Mouse (Mus musculus): ENCODE data around the gene Diaph3. TPM values are rescaled to one million over a fixed set of nuclear protein-coding genes. Genes with fewer than 3 reads are reported as not detected.

The Diaph3 gene
- polyA plus RNA-seq, 1 experiment from 2014 or later = 3.0 TPM

GRCm38 (mm10) chr14:86678179-86678780 is 462.8 kb downstream of the Diaph3 start:
- Histone ChIP-seq H3K4me1 (peaks cover 4% of the 10 kb centered on the region; the same call in 1 of the 2 replicates), H3K27ac (replicated peaks) (no peak overlapping the region), H3K27me3 (replicated peaks) (no peaks in the 10 kb centered on the region), H3K9me3 (replicated peaks) (no peaks in the 10 kb centered on the region), H3K36me3 (no peaks in the 10 kb centered on the region), H3K4me3 (replicated peaks) (no peak overlapping the region), H3K4me2 (no peak overlapping the region), H3K9ac (replicated peaks) (no peak overlapping the region)
- 56% methylated on average over 5 of the region's 5 CpGs for WGBS
- ATAC-seq (ENCODE audit: low FRiP score) = no peak

GRCm38 (mm10) chr14:86677015-86677414 is 464.0 kb downstream of the Diaph3 start:
- H3K4me2 ChIP-seq = no peak overlapping the region
- no peaks in the 10 kb centered on the region for H3K27me3 ChIP-seq (replicated peaks)
- no peaks in the 10 kb centered on the region for H3K9me3 ChIP-seq (replicated peaks)
- no peak overlapping the region for H3K4me3 ChIP-seq (replicated peaks)
- H3K27ac ChIP-seq (replicated peaks) = no peak overlapping the region
- H3K4me1 ChIP-seq = peaks cover 4% of the 10 kb centered on the region; the same call in 1 of the 2 replicates
- 21% methylated on average over 6 of the region's 6 CpGs for WGBS
- ATAC-seq (ENCODE audit: low FRiP score) = no peak
- H3K9ac ChIP-seq (replicated peaks) = no peak overlapping the region
- no peaks in the 10 kb centered on the region for H3K36me3 ChIP-seq

- H3K36me3 ChIP-seq = no peaks in the 10 kb centered on the region
- WGBS = 78% methylated on average over 8 of the region's 8 CpGs
- no peak for ATAC-seq (ENCODE audit: low FRiP score)
- H3K4me3 ChIP-seq (replicated peaks) = no peak overlapping the region
- H3K27ac ChIP-seq (replicated peaks) = no peak overlapping the region
- H3K4me1 ChIP-seq = peaks cover 4% of the 10 kb centered on the region; the same call in 1 of the 2 replicates
- H3K4me2 ChIP-seq = no peak overlapping the region
- no peaks in the 10 kb centered on the region for H3K27me3 ChIP-seq (replicated peaks)
- no peak overlapping the region for H3K9ac ChIP-seq (replicated peaks)
- H3K9me3 ChIP-seq (replicated peaks) = no peaks in the 10 kb centered on the region
Observed at GRCm38 (mm10) chr14:86675314-86675713, 465.7 kb downstream of the Diaph3 start.

GRCm38 (mm10) chr14:86662846-86663245 is 478.2 kb downstream of the Diaph3 start:
- no peaks in the 10 kb centered on the region for H3K9me3 ChIP-seq (replicated peaks)
- 93% methylated on average over 4 of the region's 4 CpGs for WGBS
- no peak overlapping the region for H3K4me2 ChIP-seq
- no peaks in the 10 kb centered on the region for H3K27me3 ChIP-seq (replicated peaks)
- no peaks in the 10 kb centered on the region for H3K4me1 ChIP-seq
- H3K27ac ChIP-seq (replicated peaks) = no peak overlapping the region
- H3K36me3 ChIP-seq = no peaks in the 10 kb centered on the region
- no peak overlapping the region for H3K4me3 ChIP-seq (replicated peaks)
- no peak overlapping the region for H3K9ac ChIP-seq (replicated peaks)
- ATAC-seq (ENCODE audit: low FRiP score) = no peak

- no peak overlapping the region for H3K4me3 ChIP-seq (replicated peaks)
- no peak for ATAC-seq (ENCODE audit: low FRiP score)
- no peak overlapping the region for H3K4me2 ChIP-seq
- H3K36me3 ChIP-seq = no peaks in the 10 kb centered on the region
- WGBS = 90% methylated on average over 3 of the region's 3 CpGs
- H3K27ac ChIP-seq (replicated peaks) = no peak overlapping the region
- no peaks in the 10 kb centered on the region for H3K4me1 ChIP-seq
- no peaks in the 10 kb centered on the region for H3K9me3 ChIP-seq (replicated peaks)
- no peak overlapping the region for H3K9ac ChIP-seq (replicated peaks)
- H3K27me3 ChIP-seq (replicated peaks) = no peaks in the 10 kb centered on the region
Observed at GRCm38 (mm10) chr14:86660556-86660955, 480.5 kb downstream of the Diaph3 start.

GRCm38 (mm10) chr14:86656262-86656661 is 484.8 kb downstream of the Diaph3 start:
- Histone ChIP-seq H3K4me2 (no peak overlapping the region), H3K9ac (replicated peaks) (no peak overlapping the region), H3K4me1 (no peaks in the 10 kb centered on the region), H3K36me3 (no peaks in the 10 kb centered on the region), H3K27ac (replicated peaks) (no peak overlapping the region), H3K9me3 (replicated peaks) (no peaks in the 10 kb centered on the region), H3K27me3 (replicated peaks) (no peaks in the 10 kb centered on the region), H3K4me3 (replicated peaks) (no peak overlapping the region)
- ATAC-seq (ENCODE audit: low FRiP score) = no peak
- WGBS = 75% methylated on average over 5 of the region's 5 CpGs

- Histone ChIP-seq H3K9ac (replicated peaks) (no peak overlapping the region), H3K4me2 (no peak overlapping the region), H3K4me1 (no peaks in the 10 kb centered on the region), H3K36me3 (no peaks in the 10 kb centered on the region), H3K27ac (replicated peaks) (no peak overlapping the region), H3K4me3 (replicated peaks) (no peak overlapping the region), H3K9me3 (replicated peaks) (no peaks in the 10 kb centered on the region), H3K27me3 (replicated peaks) (no peaks in the 10 kb centered on the region)
- ATAC-seq (ENCODE audit: low FRiP score) = no peak
- 93% methylated on average over 7 of the region's 7 CpGs for WGBS
Observed at GRCm38 (mm10) chr14:86646499-86647120, 494.4 kb downstream of the Diaph3 start.

GRCm38 (mm10) chr14:86642831-86643241 is 498.2 kb downstream of the Diaph3 start:
- Histone ChIP-seq H3K9ac (replicated peaks) (no peak overlapping the region), H3K4me1 (no peaks in the 10 kb centered on the region), H3K27me3 (replicated peaks) (no peaks in the 10 kb centered on the region), H3K36me3 (no peaks in the 10 kb centered on the region), H3K9me3 (replicated peaks) (no peaks in the 10 kb centered on the region), H3K27ac (replicated peaks) (no peak overlapping the region), H3K4me2 (no peak overlapping the region), H3K4me3 (replicated peaks) (no peak overlapping the region)
- 29% methylated on average over 7 of the region's 7 CpGs for WGBS
- ATAC-seq (ENCODE audit: low FRiP score) = no peak; the same call in 1 of the 2 replicates

- Histone ChIP-seq H3K9me3 (replicated peaks) (no peaks in the 10 kb centered on the region), H3K4me2 (no peak overlapping the region), H3K9ac (replicated peaks) (no peak overlapping the region), H3K27me3 (replicated peaks) (no peaks in the 10 kb centered on the region), H3K36me3 (no peaks in the 10 kb centered on the region), H3K4me1 (no peaks in the 10 kb centered on the region), H3K4me3 (replicated peaks) (no peak overlapping the region), H3K27ac (replicated peaks) (no peak overlapping the region)
- 93% methylated on average over 3 of the region's 3 CpGs for WGBS
- ATAC-seq (ENCODE audit: low FRiP score) = no peak
Observed at GRCm38 (mm10) chr14:86641839-86642238, 499.2 kb downstream of the Diaph3 start.

GRCm38 (mm10) chr14:86640086-86640485 is 500.9 kb downstream of the Diaph3 start:
- no peaks in the 10 kb centered on the region for H3K36me3 ChIP-seq
- H3K9me3 ChIP-seq (replicated peaks) = no peaks in the 10 kb centered on the region
- no peak overlapping the region for H3K27ac ChIP-seq (replicated peaks)
- no peaks in the 10 kb centered on the region for H3K27me3 ChIP-seq (replicated peaks)
- H3K9ac ChIP-seq (replicated peaks) = no peak overlapping the region
- no peaks in the 10 kb centered on the region for H3K4me1 ChIP-seq
- H3K4me3 ChIP-seq (replicated peaks) = no peak overlapping the region
- 71% methylated on average over 5 of the region's 5 CpGs for WGBS
- no peak overlapping the region for H3K4me2 ChIP-seq
- ATAC-seq (ENCODE audit: low FRiP score) = no peak

GRCm38 (mm10) chr14:86635594-86636140 is 505.4 kb downstream of the Diaph3 start:
- Histone ChIP-seq H3K27me3 (replicated peaks) (no peaks in the 10 kb centered on the region), H3K4me1 (no peaks in the 10 kb centered on the region), H3K4me3 (replicated peaks) (no peak overlapping the region), H3K9ac (replicated peaks) (no peak overlapping the region), H3K36me3 (no peaks in the 10 kb centered on the region), H3K4me2 (no peak overlapping the region), H3K9me3 (replicated peaks) (no peaks in the 10 kb centered on the region), H3K27ac (replicated peaks) (no peak overlapping the region)
- 30% methylated on average over 6 of the region's 6 CpGs for WGBS
- no peak for ATAC-seq (ENCODE audit: low FRiP score)

- Histone ChIP-seq H3K4me2 (no peak overlapping the region), H3K27me3 (replicated peaks) (no peaks in the 10 kb centered on the region), H3K9ac (replicated peaks) (no peak overlapping the region), H3K4me3 (replicated peaks) (no peak overlapping the region), H3K36me3 (no peaks in the 10 kb centered on the region), H3K4me1 (no peaks in the 10 kb centered on the region), H3K27ac (replicated peaks) (no peak overlapping the region), H3K9me3 (replicated peaks) (no peaks in the 10 kb centered on the region)
- no peak for ATAC-seq (ENCODE audit: low FRiP score)
- WGBS = 69% methylated on average over 2 of the region's 2 CpGs
Observed at GRCm38 (mm10) chr14:86635052-86635451, 506.0 kb downstream of the Diaph3 start.
